Mouse (Mus musculus): ENCODE data around the gene 1700029F12Rik.

Gene 1700029F12Rik

DNA sequence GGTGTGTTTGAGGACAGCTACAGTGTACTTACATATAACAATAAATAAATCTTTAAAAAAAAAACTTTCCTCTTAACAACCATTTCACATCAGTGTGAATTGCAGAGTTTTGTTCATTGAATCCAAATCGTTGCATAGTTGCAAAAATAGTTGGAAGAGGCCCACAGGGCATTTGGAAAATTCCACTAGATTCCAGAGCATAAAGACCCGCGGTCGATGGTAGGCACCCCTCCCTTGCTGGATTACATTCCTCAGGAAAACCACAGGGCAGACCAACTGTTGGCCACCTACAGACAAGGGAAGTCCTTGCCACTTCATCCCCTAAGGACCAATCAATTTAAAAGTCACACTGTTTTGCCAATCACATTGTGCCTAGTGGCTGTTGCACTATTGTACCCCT, 19.8 kb downstream of the 1700029F12Rik start:
- no peak for TF ChIP-seq CTCF (conservative IDR thresholded peaks at IDR 0.05; ENCODE audit: low read length)
- no peak for TF ChIP-seq NANOG (IDR thresholded peaks at IDR 0.05; ENCODE audit: borderline replicate concordance, low read length)
- TF ChIP-seq POU5F1 (IDR thresholded peaks at IDR 0.05; ENCODE audit: borderline replicate concordance, low read length), result no peak
- peaks cover 5% of the 10 kb centered on the region; the same call in 1 of the 2 replicates for H3K27me3 ChIP-seq (ENCODE audit: insufficient read depth, low read length)

DNA sequence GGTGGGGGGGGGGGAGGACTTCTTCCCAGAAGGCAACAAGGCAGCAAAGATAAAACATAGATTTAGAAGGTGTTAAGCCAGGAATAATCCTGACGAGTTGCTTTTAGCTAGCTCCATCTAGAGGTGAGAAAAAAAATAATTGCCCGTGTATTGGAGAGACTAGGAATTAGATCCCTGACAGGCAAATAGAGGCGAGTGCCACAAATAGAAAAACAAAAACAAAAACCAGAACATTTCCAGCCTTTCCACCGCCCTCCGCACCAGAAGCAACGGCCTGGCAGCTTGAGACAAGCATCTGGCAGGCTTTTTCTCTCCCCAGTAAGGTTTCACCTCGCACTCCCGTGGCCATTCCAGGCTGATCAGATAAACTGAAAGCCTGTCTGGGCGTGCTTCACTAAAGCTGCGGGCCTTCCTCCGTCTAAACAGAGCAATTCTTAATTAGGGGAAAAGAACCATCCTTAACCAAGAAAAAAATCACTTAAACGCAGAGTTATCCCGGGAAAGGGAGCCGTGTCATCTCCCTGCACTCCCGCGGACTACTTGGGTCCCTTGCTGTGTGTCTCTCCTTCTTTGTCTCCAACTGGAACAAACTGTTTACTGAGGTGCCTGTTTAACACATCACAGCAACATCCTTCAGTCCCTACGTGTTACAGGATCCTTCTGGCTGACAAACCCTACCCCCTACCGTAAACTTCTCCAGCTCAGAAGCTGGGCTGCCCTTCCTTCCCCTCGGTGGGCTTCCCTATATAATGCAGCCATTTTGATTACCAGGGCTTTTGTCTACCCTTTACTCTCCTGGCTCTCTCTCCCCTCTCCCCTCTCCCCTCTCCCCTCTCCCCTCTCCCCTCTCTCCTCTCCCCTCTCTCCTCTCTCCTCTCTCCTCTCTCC, 25.7 kb downstream of the 1700029F12Rik start:
- Histone ChIP-seq H3K4me3 (replicated peaks; ENCODE audit: low read length) (peak overlapping the region; percentile 74), H3K4me1 (replicated peaks; ENCODE audit: low read depth, low read length) (peaks cover 36% of the 10 kb centered on the region), H3K27me3 (ENCODE audit: insufficient read depth, low read length) (peaks cover 22% of the 10 kb centered on the region), H3K36me3 (ENCODE audit: insufficient read depth, low read length) (no peaks in the 10 kb centered on the region), H3K9me3 (ENCODE audit: low read length) (no peaks in the 10 kb centered on the region)
- TF ChIP-seq CTCF (conservative IDR thresholded peaks at IDR 0.05; ENCODE audit: low read length) (peak; percentile 43), POU5F1 (IDR thresholded peaks at IDR 0.05; ENCODE audit: borderline replicate concordance, low read length) (no peak)

More for the DNA sequence above, 19.8 kb downstream of the 1700029F12Rik start:
- Histone ChIP-seq H3K36me3 (ENCODE audit: insufficient read depth, low read length) (no peaks in the 10 kb centered on the region), H3K9me3 (ENCODE audit: low read length) (peaks cover 25% of the 10 kb centered on the region), H3K4me3 (replicated peaks; ENCODE audit: low read length) (no peak overlapping the region), H3K4me1 (replicated peaks; ENCODE audit: low read depth, low read length) (peaks cover 12% of the 10 kb centered on the region)

DNA sequence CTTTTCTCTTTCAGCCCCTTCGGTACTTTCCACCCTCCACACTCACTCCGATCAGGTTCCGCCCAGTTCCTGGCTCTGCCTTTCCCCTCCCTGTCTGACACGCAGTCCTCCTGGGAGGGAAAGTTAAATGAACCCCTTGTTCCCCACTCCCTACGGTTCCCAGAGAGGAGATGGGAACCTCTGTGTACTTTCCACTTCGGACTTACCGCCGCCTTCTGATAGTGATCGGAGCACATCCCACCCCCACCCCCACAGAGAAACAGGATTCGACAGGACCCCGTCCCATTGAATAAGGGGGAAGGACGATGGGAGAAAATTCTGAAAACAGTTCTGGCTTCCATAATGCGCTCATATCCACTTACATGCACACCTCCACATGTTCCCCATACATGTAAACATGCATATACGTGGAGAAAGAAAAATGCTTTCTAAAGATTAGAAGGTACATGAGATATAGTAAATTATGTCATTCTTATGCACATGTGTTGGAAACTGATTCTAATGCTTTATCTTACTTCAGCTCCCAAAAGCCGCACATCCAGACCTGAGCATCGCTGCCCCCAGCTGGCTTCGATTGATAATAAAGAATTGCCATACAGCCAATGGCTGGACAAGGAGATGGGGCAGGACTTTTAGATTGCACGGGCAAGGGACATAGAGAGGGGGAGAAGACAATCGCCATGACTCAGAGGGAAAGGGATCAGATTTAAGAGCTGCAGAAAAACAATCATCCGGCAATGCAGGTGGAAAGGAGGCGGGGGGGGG, 26.5 kb downstream of the 1700029F12Rik start:
- H3K4me1 ChIP-seq (replicated peaks; ENCODE audit: low read depth, low read length), result peaks cover 32% of the 10 kb centered on the region
- no peaks in the 10 kb centered on the region for H3K36me3 ChIP-seq (ENCODE audit: insufficient read depth, low read length)
- no peak for TF ChIP-seq NANOG (IDR thresholded peaks at IDR 0.05; ENCODE audit: borderline replicate concordance, low read length)
- TF ChIP-seq CTCF (conservative IDR thresholded peaks at IDR 0.05; ENCODE audit: low read length), result no peak
- no peak for TF ChIP-seq POU5F1 (IDR thresholded peaks at IDR 0.05; ENCODE audit: borderline replicate concordance, low read length)
- H3K27me3 ChIP-seq (ENCODE audit: insufficient read depth, low read length), result peaks cover 20% of the 10 kb centered on the region
- no peaks in the 10 kb centered on the region for H3K9me3 ChIP-seq (ENCODE audit: low read length)
- H3K4me3 ChIP-seq (replicated peaks; ENCODE audit: low read length), result peak overlapping the region; percentile 72

DNA sequence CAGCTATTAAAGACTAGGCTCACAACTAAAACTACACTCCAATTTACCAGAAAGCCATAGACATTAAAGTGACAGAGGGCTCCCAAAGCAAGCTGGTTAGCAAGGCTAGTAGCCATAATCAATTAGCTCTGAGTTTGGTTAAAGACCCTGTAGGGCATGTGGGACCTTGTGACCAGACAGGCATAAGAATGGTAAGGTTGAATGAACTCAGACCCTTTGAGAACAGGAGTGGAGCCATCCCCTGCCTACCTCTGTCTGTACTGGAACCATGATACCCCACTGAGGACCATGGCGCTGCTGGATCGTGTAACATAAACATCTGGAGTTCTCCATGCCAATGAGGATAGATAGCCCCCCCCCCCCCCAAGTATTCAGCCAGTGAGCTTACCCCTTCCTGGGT, 27.4 kb downstream of the 1700029F12Rik start:
- Histone ChIP-seq H3K9me3 (ENCODE audit: low read length) (no peaks in the 10 kb centered on the region), H3K4me1 (replicated peaks; ENCODE audit: low read depth, low read length) (peaks cover 32% of the 10 kb centered on the region), H3K4me3 (replicated peaks; ENCODE audit: low read length) (peak overlapping the region; percentile 72), H3K27me3 (ENCODE audit: insufficient read depth, low read length) (peaks cover 20% of the 10 kb centered on the region), H3K36me3 (ENCODE audit: insufficient read depth, low read length) (no peaks in the 10 kb centered on the region)
- TF ChIP-seq NANOG (IDR thresholded peaks at IDR 0.05; ENCODE audit: borderline replicate concordance, low read length) (no peak), POU5F1 (IDR thresholded peaks at IDR 0.05; ENCODE audit: borderline replicate concordance, low read length) (no peak), CTCF (conservative IDR thresholded peaks at IDR 0.05; ENCODE audit: low read length) (no peak)

DNA sequence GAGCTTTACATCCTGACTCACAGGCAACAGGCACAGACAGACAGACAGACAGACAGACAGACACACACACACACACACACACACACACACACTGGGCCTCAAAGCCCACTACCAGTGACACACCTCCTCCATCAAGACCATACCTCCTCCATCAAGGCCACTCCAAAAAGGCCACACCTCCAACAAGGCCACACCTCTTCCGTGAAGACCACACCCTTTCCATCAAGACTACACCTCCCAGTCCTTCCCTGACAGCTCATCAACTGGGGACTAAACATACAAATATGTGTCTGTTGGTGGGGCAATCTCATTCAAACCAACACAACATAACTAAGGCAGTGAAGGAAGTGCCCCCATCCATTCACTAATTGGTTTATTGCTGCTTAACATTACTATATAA, 37.1 kb downstream of the 1700029F12Rik start:
- Histone ChIP-seq H3K4me1 (replicated peaks; ENCODE audit: low read depth, low read length) (peaks cover 15% of the 10 kb centered on the region; the same call in 1 of the 2 replicates), H3K9me3 (ENCODE audit: low read length) (peaks cover 7% of the 10 kb centered on the region; the same call in 1 of the 2 replicates), H3K36me3 (ENCODE audit: insufficient read depth, low read length) (no peaks in the 10 kb centered on the region), H3K27me3 (ENCODE audit: insufficient read depth, low read length) (no peaks in the 10 kb centered on the region), H3K4me3 (replicated peaks; ENCODE audit: low read length) (no peak overlapping the region)
- TF ChIP-seq CTCF (conservative IDR thresholded peaks at IDR 0.05; ENCODE audit: low read length) (no peak), NANOG (IDR thresholded peaks at IDR 0.05; ENCODE audit: borderline replicate concordance, low read length) (no peak), POU5F1 (IDR thresholded peaks at IDR 0.05; ENCODE audit: borderline replicate concordance, low read length) (no peak)

DNA sequence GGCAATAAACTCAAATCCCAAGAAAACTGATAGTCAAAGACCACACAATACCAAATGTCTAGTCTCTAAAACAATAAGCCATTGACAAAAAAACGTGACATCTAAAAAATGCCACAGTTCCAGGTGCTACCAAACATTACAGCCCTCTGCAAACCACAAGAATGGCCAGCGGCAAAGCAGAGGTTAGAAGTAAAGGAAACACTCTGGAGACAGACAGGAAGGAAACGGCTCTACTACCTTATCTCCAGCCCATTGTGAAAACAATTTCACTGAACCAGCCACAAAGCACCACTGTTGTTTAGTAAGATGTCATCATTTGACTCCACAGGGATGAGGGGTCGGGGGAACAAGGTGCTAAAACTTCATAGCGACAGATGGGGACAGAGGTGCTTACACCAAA, 38.9 kb downstream of the 1700029F12Rik start:
- Histone ChIP-seq H3K4me1 (replicated peaks; ENCODE audit: low read depth, low read length) (peaks cover 15% of the 10 kb centered on the region; the same call in 1 of the 2 replicates), H3K27me3 (ENCODE audit: insufficient read depth, low read length) (no peaks in the 10 kb centered on the region), H3K9me3 (ENCODE audit: low read length) (peaks cover 7% of the 10 kb centered on the region; the same call in 1 of the 2 replicates), H3K4me3 (replicated peaks; ENCODE audit: low read length) (no peak overlapping the region), H3K36me3 (ENCODE audit: insufficient read depth, low read length) (no peaks in the 10 kb centered on the region)
- no peak for TF ChIP-seq POU5F1 (IDR thresholded peaks at IDR 0.05; ENCODE audit: borderline replicate concordance, low read length)
- TF ChIP-seq CTCF (conservative IDR thresholded peaks at IDR 0.05; ENCODE audit: low read length), result no peak
- TF ChIP-seq NANOG (IDR thresholded peaks at IDR 0.05; ENCODE audit: borderline replicate concordance, low read length), result no peak

DNA sequence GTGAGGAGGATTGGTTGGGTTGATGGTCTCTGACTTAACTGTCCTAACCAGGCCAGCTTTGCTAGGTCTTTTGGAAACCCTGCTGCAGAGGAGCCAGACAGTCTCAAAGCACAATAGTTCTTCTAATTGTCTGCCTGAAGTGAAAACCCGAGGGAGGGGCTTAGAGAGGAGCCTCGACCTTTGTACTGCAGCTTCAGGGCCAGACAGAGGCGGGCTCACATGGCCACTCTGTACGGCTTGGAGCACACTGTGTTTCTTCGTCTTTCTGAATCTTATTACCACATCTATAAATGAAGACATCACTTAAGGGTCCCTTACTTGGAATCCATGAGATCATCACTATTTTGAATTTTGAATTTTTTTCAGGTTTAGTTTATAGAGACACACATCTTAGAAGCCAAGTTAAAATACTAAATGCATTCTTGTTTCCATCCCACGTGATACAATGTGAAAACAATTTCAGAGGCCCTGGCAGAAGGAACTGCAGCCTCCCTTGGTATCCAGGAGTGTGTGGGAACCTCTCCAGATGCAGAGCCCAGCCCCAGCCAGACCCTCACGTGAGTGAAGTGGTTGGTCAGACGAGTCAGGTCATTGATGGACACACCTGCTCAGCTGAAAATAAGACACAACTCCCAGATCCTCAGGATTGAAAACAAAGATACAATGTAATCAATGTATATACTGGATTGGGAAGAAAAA, 40.7 kb downstream of the 1700029F12Rik start:
- Histone ChIP-seq H3K36me3 (ENCODE audit: insufficient read depth, low read length) (no peaks in the 10 kb centered on the region), H3K4me3 (replicated peaks; ENCODE audit: low read length) (no peak overlapping the region), H3K9me3 (ENCODE audit: low read length) (no peaks in the 10 kb centered on the region), H3K4me1 (replicated peaks; ENCODE audit: low read depth, low read length) (peaks cover 8% of the 10 kb centered on the region; the same call in 1 of the 2 replicates), H3K27me3 (ENCODE audit: insufficient read depth, low read length) (no peaks in the 10 kb centered on the region; the same call in 1 of the 2 replicates)
- no peak for TF ChIP-seq NANOG (IDR thresholded peaks at IDR 0.05; ENCODE audit: borderline replicate concordance, low read length)
- TF ChIP-seq CTCF (conservative IDR thresholded peaks at IDR 0.05; ENCODE audit: low read length), result no peak
- no peak for TF ChIP-seq POU5F1 (IDR thresholded peaks at IDR 0.05; ENCODE audit: borderline replicate concordance, low read length)

All from E14TG2a.4 (cell line).